Mouse (Mus musculus): ENCODE measurements at regions not wholly inside any gene's neighbourhood (a gene's known extent, or its start where the extent isn't known, plus 50 kb on each side); places are given as distances from the start of the nearest gene placed in this dataset.

DNA sequence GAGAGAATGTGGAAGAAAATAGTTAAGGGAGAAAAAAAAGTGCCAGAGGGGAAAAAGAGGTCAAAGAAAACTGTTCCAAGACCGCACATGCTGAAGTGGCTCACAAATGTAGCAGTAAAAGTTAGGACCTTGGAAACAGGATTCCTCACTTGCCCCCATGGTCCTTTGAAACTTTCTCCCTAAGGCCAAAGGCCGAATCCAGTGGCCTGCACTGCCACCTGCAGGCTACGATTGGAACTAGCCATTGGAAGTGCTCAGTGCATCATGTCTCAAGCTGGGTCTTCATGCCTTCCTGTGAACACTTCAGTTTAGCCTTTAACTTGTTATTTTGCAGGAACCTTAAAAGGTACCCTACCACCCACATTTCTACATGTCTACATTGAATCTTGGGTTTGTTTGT is 56.3 kb upstream of the Mctp2 start:
- Histone ChIP-seq H3K9me3 (ENCODE audit: control insufficient read depth) (no peaks in the 10 kb centered on the region), H3K4me2 (replicated peaks; ENCODE audit: low read depth) (no peak overlapping the region), H3K4me3 (ENCODE audit: low read depth, low read length) (no peak overlapping the region), H3K4me1 (replicated peaks; ENCODE audit: control insufficient read depth, insufficient read depth, low read length) (no peaks in the 10 kb centered on the region), H3K27me3 (replicated peaks; ENCODE audit: control insufficient read depth, insufficient read depth, low read length) (no peaks in the 10 kb centered on the region), H3K9ac (ENCODE audit: low read depth, low read length) (no peak overlapping the region), H3K27ac (ENCODE audit: low read depth, low read length) (no peak overlapping the region), H3K36me3 (ENCODE audit: control insufficient read depth, insufficient read depth) (no peaks in the 10 kb centered on the region)
- WGBS = 7% methylated on average over 3 of the region's 3 CpGs
- peak; percentile 92 for TF ChIP-seq CTCF (IDR thresholded peaks at IDR 0.05; ENCODE audit: low read depth)
- ATAC-seq = no peak

DNA sequence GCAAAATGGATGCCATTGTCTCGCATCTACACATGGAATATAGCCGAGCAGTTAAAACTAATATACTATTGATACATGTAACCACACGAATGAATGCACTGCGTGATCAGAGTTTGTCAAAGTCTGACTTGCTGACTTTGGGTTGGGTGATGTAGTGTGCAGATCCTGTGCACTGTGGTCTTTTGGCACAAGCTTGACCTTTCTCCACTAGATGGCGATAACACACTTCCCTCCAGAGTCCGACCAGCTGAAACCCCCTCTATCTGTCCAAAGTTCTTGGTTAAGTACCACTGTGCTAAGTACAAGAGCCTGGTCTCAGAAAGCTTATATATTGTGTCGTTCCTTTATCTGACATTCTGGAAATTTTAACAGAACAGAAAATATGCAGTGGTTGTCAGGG is 84.9 kb upstream of the Mctp2 start:
- ATAC-seq = no peak
- Histone ChIP-seq H3K4me2 (replicated peaks; ENCODE audit: low read depth) (no peak overlapping the region), H3K27me3 (replicated peaks; ENCODE audit: control insufficient read depth, insufficient read depth, low read length) (no peaks in the 10 kb centered on the region), H3K27ac (ENCODE audit: low read depth, low read length) (no peak overlapping the region), H3K9me3 (ENCODE audit: control insufficient read depth) (no peaks in the 10 kb centered on the region), H3K4me1 (replicated peaks; ENCODE audit: control insufficient read depth, insufficient read depth, low read length) (no peaks in the 10 kb centered on the region), H3K4me3 (ENCODE audit: low read depth, low read length) (no peak overlapping the region), H3K36me3 (ENCODE audit: control insufficient read depth, insufficient read depth) (no peaks in the 10 kb centered on the region), H3K9ac (ENCODE audit: low read depth, low read length) (no peak overlapping the region)
- 39% methylated on average over 7 of the region's 7 CpGs for WGBS
- peak; percentile 79 for TF ChIP-seq CTCF (IDR thresholded peaks at IDR 0.05; ENCODE audit: low read depth)

DNA sequence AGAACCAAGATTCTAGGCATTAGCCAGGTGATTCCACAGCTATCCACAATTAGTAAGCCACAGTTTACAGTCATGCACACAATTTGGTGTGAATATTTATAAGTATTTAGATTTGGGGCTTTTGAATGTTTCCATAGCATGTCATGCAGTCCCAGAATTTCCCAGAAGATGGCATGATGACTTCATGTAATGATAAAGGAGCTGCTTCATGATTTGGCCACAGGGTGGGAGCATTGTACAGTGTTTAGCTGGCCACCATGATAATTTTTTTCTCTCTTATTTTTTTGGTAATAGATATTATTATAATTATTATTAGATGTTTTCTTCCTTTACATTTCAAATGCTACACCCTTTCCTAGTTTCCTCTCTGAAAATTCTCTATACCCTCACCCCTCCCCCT is 93.6 kb upstream of the Mctp2 start:
- H3K9ac ChIP-seq (ENCODE audit: low read depth, low read length) = no peak overlapping the region
- no peaks in the 10 kb centered on the region for H3K9me3 ChIP-seq (ENCODE audit: control insufficient read depth)
- H3K4me1 ChIP-seq (replicated peaks; ENCODE audit: control insufficient read depth, insufficient read depth, low read length) = no peaks in the 10 kb centered on the region
- no peak for ATAC-seq
- no peak overlapping the region for H3K4me3 ChIP-seq (ENCODE audit: low read depth, low read length)
- peak; percentile 94 for TF ChIP-seq CTCF (IDR thresholded peaks at IDR 0.05; ENCODE audit: low read depth)
- H3K36me3 ChIP-seq (ENCODE audit: control insufficient read depth, insufficient read depth) = no peaks in the 10 kb centered on the region
- no peaks in the 10 kb centered on the region for H3K27me3 ChIP-seq (replicated peaks; ENCODE audit: control insufficient read depth, insufficient read depth, low read length)
- H3K27ac ChIP-seq (ENCODE audit: low read depth, low read length) = no peak overlapping the region
- H3K4me2 ChIP-seq (replicated peaks; ENCODE audit: low read depth) = no peak overlapping the region

DNA sequence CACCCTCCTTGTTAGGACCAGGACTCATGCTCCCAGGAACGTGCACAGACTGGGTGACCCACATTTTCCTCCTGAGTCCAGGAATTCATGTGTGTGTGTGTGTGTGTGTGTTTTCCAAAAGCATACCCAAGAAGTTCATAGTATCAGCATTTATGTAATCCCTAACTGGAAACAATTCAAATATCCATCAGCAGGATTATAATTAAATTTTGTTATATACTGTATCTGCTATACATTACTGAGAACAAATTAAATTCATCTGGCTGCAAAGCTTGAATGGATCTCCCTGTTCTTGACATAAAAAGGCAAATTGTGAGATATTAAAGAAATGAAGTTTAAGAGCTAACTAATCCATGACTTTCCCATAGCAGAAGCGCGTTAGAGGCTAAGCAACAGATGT is 99.7 kb upstream of the Mctp2 start:
- H3K4me1 ChIP-seq (replicated peaks; ENCODE audit: control insufficient read depth, insufficient read depth, low read length) = no peaks in the 10 kb centered on the region
- H3K4me2 ChIP-seq (replicated peaks; ENCODE audit: low read depth) = no peak overlapping the region
- no peak overlapping the region for H3K27ac ChIP-seq (ENCODE audit: low read depth, low read length)
- no peaks in the 10 kb centered on the region for H3K36me3 ChIP-seq (ENCODE audit: control insufficient read depth, insufficient read depth)
- TF ChIP-seq CTCF (IDR thresholded peaks at IDR 0.05; ENCODE audit: low read depth) = no peak
- no peaks in the 10 kb centered on the region for H3K27me3 ChIP-seq (replicated peaks; ENCODE audit: control insufficient read depth, insufficient read depth, low read length)
- ATAC-seq = no peak
- H3K9ac ChIP-seq (ENCODE audit: low read depth, low read length) = no peak overlapping the region
- H3K9me3 ChIP-seq (ENCODE audit: control insufficient read depth) = no peaks in the 10 kb centered on the region
- H3K4me3 ChIP-seq (ENCODE audit: low read depth, low read length) = no peak overlapping the region
- 79% methylated on average over 3 of the region's 3 CpGs for WGBS

DNA sequence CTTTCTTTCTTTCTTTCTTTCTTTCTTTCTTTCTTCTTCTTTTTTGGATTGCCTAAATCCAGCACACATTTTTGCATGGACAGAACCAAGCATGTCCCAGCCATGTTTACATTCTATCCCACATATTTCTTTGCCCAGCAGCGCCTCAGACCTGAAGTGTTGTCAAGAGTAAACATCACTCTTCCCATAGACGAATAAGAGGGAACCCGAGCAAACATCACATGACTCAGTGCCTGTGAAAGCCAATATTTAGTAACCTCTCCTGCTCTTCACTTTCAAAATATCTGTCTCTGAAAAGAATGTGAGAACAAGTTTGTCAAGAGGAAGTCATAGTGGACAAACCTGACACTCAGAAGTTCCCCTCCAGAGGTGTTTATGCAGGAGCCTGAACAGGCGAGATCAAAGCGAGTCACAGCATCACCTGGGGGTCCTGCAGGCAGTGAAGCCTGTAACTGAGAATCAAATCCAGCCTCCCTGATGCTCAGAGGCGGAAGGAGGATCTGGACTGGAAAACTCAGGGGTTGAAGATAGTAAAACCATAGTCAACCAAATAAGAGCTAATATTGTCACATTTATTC is 102.1 kb upstream of the Mctp2 start:
- Histone ChIP-seq H3K9ac (ENCODE audit: low read depth, low read length) (no peak overlapping the region), H3K4me2 (replicated peaks; ENCODE audit: low read depth) (no peak overlapping the region), H3K4me1 (replicated peaks; ENCODE audit: control insufficient read depth, insufficient read depth, low read length) (no peaks in the 10 kb centered on the region), H3K27ac (ENCODE audit: low read depth, low read length) (no peak overlapping the region), H3K36me3 (ENCODE audit: control insufficient read depth, insufficient read depth) (no peaks in the 10 kb centered on the region), H3K27me3 (replicated peaks; ENCODE audit: control insufficient read depth, insufficient read depth, low read length) (no peaks in the 10 kb centered on the region), H3K9me3 (ENCODE audit: control insufficient read depth) (no peaks in the 10 kb centered on the region), H3K4me3 (ENCODE audit: low read depth, low read length) (no peak overlapping the region)
- ATAC-seq = no peak
- TF ChIP-seq CTCF (IDR thresholded peaks at IDR 0.05; ENCODE audit: low read depth) = no peak
- 24% methylated on average over 6 of the region's 6 CpGs for WGBS

DNA sequence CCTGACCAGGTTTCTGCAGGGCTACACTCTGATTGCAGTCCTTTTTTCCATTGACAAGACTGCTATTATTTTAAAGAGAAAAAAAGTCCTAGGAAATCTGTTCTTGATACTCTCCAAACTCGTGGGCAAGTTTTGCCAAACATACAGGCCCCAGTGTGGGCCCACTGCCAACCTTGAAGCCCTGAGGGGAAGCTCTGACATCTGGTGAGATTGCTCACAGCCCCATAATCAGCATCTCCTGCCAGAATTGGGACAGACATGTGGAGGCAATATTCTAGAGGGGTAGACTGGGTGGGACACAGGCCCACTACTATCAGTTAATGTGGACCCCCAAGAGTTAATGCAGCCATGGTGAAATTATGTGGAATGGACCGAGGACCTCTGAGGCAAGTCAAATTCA is 132.1 kb upstream of the Mctp2 start:
- no peak overlapping the region for H3K27ac ChIP-seq (ENCODE audit: low read depth, low read length)
- no peak overlapping the region for H3K9ac ChIP-seq (ENCODE audit: low read depth, low read length)
- H3K4me3 ChIP-seq (ENCODE audit: low read depth, low read length) = no peak overlapping the region
- no peaks in the 10 kb centered on the region for H3K4me1 ChIP-seq (replicated peaks; ENCODE audit: control insufficient read depth, insufficient read depth, low read length)
- TF ChIP-seq CTCF (IDR thresholded peaks at IDR 0.05; ENCODE audit: low read depth) = no peak
- H3K27me3 ChIP-seq (replicated peaks; ENCODE audit: control insufficient read depth, insufficient read depth, low read length) = no peaks in the 10 kb centered on the region
- H3K36me3 ChIP-seq (ENCODE audit: control insufficient read depth, insufficient read depth) = no peaks in the 10 kb centered on the region
- H3K9me3 ChIP-seq (ENCODE audit: control insufficient read depth) = no peaks in the 10 kb centered on the region
- no peak for ATAC-seq
- H3K4me2 ChIP-seq (replicated peaks; ENCODE audit: low read depth) = no peak overlapping the region
- 39% methylated on average over 2 of the region's 2 CpGs for WGBS

DNA sequence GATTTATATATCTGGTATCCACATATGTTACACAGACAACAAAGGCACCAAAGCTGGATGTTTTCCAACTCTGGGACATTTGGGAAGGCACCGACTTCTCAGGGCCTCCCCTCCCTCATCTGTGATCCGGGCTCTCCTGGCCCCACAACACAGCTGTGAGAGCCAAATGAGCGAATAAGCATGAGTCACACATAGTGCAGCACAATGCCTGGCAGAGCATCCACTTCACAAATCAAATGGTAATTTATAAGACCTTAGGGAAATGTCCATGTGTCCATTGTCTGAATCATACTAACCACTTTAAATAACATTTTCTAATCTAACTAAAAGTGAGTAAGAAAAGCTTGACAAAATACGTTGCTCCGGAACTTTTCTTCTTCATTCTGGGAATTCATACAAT is 135.6 kb upstream of the Mctp2 start:
- no peaks in the 10 kb centered on the region for H3K4me1 ChIP-seq (replicated peaks; ENCODE audit: control insufficient read depth, insufficient read depth, low read length)
- no peak for ATAC-seq
- H3K4me3 ChIP-seq (ENCODE audit: low read depth, low read length) = no peak overlapping the region

More for the DNA sequence above, 135.6 kb upstream of the Mctp2 start:
- Histone ChIP-seq H3K9ac (ENCODE audit: low read depth, low read length) (no peak overlapping the region), H3K27me3 (replicated peaks; ENCODE audit: control insufficient read depth, insufficient read depth, low read length) (no peaks in the 10 kb centered on the region), H3K9me3 (ENCODE audit: control insufficient read depth) (no peaks in the 10 kb centered on the region), H3K36me3 (ENCODE audit: control insufficient read depth, insufficient read depth) (no peaks in the 10 kb centered on the region), H3K27ac (ENCODE audit: low read depth, low read length) (no peak overlapping the region), H3K4me2 (replicated peaks; ENCODE audit: low read depth) (no peak overlapping the region)
- WGBS = 70% methylated on average over 5 of the region's 5 CpGs
- no peak for TF ChIP-seq CTCF (IDR thresholded peaks at IDR 0.05; ENCODE audit: low read depth)
